Mouse (Mus musculus) hindbrain, embryonic 14.5 days (tissue): ENCODE measurements around the gene Gfm2. TPM values are rescaled to one million over a fixed set of nuclear protein-coding genes. Genes with fewer than 3 reads are reported as not detected.

Experiments used
- ATAC-seq: fragments of 200-750 bp; cut with Nextera tagmentation; 2 replicates; pipeline ENCODE4 v1.8.0; 2017; ENCODE audit warnings: moderate number of reproducible peaks, mild to moderate bottlenecking, moderate TSS enrichment, moderate library complexity; ENCODE audit not compliant: low FRiP score
- DNase-seq: peaks from one replicate; pipeline ENCODE4 v3.0.0-alpha.2; 2015; ENCODE audit warnings: low spot score
- H3K27ac ChIP-seq: fragments of 300-500 bp; sonication (generic); 2 replicates; pipeline ENCODE4 v1.5.1; 2014; ENCODE audit warnings: mild to moderate bottlenecking, moderate library complexity
- H3K27me3 ChIP-seq: fragments of 300-500 bp; sonication (generic); 2 replicates; pipeline ENCODE4 v1.6.1; 2014; ENCODE audit warnings: mild to moderate bottlenecking, low read length, mixed read lengths; ENCODE audit not compliant: control insufficient read depth, insufficient read depth
- H3K36me3 ChIP-seq: fragments of 300-500 bp; sonication (generic); replicated peaks from 2 replicates; pipeline ENCODE4 v1.6.1; 2014; ENCODE audit not compliant: control insufficient read depth, insufficient read depth
- H3K4me1 ChIP-seq: fragments of 300-500 bp; sonication (generic); replicated peaks from 2 replicates; pipeline ENCODE4 v1.6.1; 2014; ENCODE audit warnings: antibody characterized with exemption, low read length, mixed read lengths; ENCODE audit not compliant: control insufficient read depth, insufficient read depth
- H3K4me2 ChIP-seq: fragments of 300-500 bp; sonication (generic); replicated peaks from 2 replicates; pipeline ENCODE4 v1.6.1; 2014; ENCODE audit warnings: mild to moderate bottlenecking, moderate library complexity
- H3K4me3 ChIP-seq: fragments of 300-500 bp; sonication (generic); replicated peaks from 2 replicates; pipeline ENCODE4 v1.5.1; 2014; ENCODE audit warnings: mild to moderate bottlenecking, low read length
- H3K9ac ChIP-seq: fragments of 300-500 bp; sonication (generic); 2 replicates; pipeline ENCODE4 v1.6.1; 2014
- H3K9me3 ChIP-seq: fragments of 300-500 bp; sonication (generic); 2 replicates; pipeline ENCODE4 v1.6.1; 2016; ENCODE audit warnings: low read length; ENCODE audit not compliant: control insufficient read depth
- WGBS: fragments of 180-500 bp; shearing (Covaris S2); extraction: QIAGEN DNeasy Blood & Tissue Kit; methylation state at CpG from one replicate; pipeline ENCODE4 v1.1.7; 2014; 5-methylcytosine and 5-hydroxymethylcytosine counted together
- polyA plus RNA-seq: library from polyadenylated mRNA; unstranded; fragments of >200 nt; fragmentation: Nextera tagmentation; extraction: Ambion mirVana; gene quantifications from 2 replicates; pipeline ENCODE4 v1.2.1, GENCODE M21; 2014

Gfm2 gene
- polyA plus RNA-seq, 1 experiment from 2014 or later = 33.5 TPM

DNA sequence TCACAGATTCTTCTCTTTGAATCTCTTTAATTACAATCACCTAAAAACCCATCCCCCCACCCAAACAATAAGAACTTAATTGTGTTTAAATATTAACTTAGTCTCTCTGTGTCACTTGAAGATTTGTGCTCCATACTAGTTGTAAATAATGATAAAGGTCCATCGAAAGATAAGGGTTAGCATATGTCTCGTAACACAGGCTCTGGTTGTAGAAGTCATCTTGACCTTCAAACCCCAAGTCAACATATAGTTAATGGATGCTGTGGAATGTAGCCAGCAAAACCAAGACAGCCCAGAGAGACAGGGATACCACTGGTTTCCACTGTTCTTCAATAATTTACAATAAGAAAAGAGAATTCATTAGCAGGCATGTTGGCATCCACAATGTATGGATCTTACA is 46.4 kb downstream of the Gfm2 start:
- no peak overlapping the region for H3K4me3 ChIP-seq
- no peaks in the 10 kb centered on the region for H3K4me1 ChIP-seq
- ATAC-seq (no peak), DNase-seq (no peak)
- H3K36me3 ChIP-seq = peaks cover 19% of the 10 kb centered on the region; the same call in 1 of the 2 replicates
- WGBS = 96% methylated on average over 2 of the region's 2 CpGs
- no peak overlapping the region for H3K9ac ChIP-seq
- H3K4me2 ChIP-seq = no peak overlapping the region
- H3K9me3 ChIP-seq = no peaks in the 10 kb centered on the region
- H3K27me3 ChIP-seq = no peaks in the 10 kb centered on the region
- H3K27ac ChIP-seq = no peak overlapping the region

DNA sequence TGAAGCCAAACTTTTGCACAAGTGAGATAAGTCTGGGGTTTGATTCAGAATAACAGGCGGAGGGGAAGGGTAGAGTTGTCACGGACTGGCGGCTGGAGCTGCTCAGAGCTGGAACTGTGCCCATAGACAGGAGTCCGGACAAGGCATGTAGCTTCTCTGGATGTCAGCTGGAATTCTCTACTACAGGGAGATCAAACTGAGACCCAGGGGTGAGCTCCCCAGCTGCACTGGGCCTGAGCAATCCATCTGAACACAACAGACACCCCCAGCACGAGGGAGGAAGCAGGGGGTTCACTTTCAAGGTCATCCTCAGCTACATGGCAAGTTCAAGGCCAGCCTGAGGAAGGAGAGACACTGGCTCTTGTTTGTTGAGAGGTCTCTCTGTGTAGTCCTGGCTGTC is 46.9 kb downstream of the Gfm2 start:
- Histone ChIP-seq H3K36me3 (0 out of 2 replicates have a peak, but pooled peaks cover 15% of the 10 kb centered on the region), H3K4me3 (no peak overlapping the region), H3K4me2 (no peak overlapping the region), H3K9me3 (no peaks in the 10 kb centered on the region), H3K4me1 (no peaks in the 10 kb centered on the region), H3K27me3 (no peaks in the 10 kb centered on the region), H3K9ac (no peak overlapping the region), H3K27ac (no peak overlapping the region)
- ATAC-seq (no peak), DNase-seq (no peak)
- 64% methylated on average over 5 of the region's 5 CpGs for WGBS

DNA sequence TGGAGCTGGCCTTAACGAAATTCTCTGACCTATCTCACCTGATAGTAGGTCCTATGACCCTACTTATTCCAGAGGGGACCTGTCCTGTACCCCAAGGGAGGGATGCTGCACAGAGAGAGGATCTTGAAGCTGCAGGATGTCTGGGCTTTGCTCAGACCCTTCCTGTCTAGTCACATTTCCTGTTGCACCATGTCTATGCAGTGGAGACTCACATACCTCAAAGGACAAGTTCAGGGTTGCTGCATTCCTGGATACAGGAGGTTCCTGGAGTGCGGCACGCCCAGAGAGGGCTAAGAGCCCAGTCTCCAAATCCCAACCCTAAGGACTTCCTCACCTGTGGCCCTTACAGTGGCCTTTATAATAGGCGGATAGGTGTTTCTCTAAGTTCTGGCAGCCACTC is 48.6 kb downstream of the Gfm2 start:
- H3K36me3 ChIP-seq = 0 out of 2 replicates have a peak, but pooled peaks cover 7% of the 10 kb centered on the region
- WGBS = 83% methylated on average over 4 of the region's 4 CpGs

DNA sequence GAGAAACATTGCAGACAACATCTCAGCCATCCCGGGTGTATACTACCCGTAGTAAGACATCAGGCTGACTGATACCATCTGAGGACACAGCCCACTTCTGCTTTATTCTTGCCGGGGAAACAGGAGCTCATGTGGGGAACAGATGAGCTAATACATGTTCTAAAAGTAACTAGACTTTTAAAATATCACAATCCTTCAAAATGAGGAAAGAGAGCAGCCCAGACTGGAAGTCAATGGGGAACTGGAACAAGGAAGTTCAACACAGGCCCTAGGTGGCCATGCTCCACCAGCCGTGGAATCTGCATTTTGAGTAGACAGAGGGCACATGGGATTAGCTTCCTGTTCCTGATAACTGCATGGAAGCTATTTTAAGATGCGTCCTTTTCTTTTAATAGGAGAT is 50.0 kb downstream of the Gfm2 start:
- no peaks in the 10 kb centered on the region for H3K9me3 ChIP-seq
- no peak for DNase-seq
- no peak overlapping the region for H3K4me2 ChIP-seq
- ATAC-seq = no peak
- no peak overlapping the region for H3K9ac ChIP-seq
- no peaks in the 10 kb centered on the region for H3K27me3 ChIP-seq
- H3K27ac ChIP-seq = no peak overlapping the region
- 0 out of 2 replicates have a peak, but pooled peaks cover 7% of the 10 kb centered on the region for H3K36me3 ChIP-seq
- no peak overlapping the region for H3K4me3 ChIP-seq
- H3K4me1 ChIP-seq = no peaks in the 10 kb centered on the region
- WGBS = 88% methylated on average over 5 of the region's 5 CpGs

More for the DNA sequence above, 48.6 kb downstream of the Gfm2 start:
- Histone ChIP-seq H3K4me3 (no peak overlapping the region), H3K9ac (no peak overlapping the region), H3K27me3 (no peaks in the 10 kb centered on the region), H3K4me1 (no peaks in the 10 kb centered on the region), H3K4me2 (no peak overlapping the region), H3K27ac (no peak overlapping the region), H3K9me3 (no peaks in the 10 kb centered on the region)
- no peak for ATAC-seq
- DNase-seq = no peak

DNA sequence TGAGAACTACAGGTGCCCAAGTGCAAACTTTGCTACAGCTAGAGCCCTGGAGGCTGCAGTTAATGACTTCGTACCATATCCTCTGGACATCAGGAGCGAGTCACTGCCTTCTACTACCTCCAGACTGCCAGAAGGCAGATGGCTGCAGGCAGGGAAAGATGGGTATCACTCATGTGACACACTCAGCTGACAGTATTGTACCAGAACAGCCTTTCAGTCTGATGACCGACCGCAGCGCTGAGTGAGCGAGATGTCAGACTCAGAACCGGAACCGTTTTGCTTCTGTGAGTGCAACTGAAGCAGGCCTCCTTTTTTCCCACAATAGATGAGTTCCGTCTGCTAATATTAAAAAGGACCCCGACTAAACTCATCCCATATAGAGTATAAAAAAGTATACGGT is 54.9 kb downstream of the Gfm2 start:
- no peak for DNase-seq
- ATAC-seq = no peak

DNA sequence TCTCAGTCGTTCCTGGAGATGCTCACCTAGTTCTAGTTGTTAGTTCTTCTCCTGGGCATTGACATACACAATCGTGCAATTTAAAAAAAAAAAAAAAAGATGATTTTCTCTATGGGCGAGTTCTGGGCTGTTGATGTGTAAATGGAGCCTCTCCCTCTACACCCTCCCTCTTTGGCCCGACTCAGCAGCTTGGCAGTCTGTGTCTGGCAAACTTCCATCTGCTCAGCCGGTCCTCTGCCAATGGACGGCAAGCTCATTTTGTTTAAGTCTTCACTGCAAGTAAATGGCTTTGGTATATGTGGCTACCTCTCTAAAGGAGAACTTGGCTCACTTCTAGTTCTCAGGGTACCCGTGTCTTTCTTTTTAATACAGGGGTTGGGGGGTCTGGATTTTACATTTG is 55.7 kb downstream of the Gfm2 start:
- Histone ChIP-seq H3K27me3 (no peaks in the 10 kb centered on the region), H3K9ac (no peak overlapping the region), H3K4me2 (no peak overlapping the region), H3K36me3 (no peaks in the 10 kb centered on the region), H3K4me1 (no peaks in the 10 kb centered on the region), H3K4me3 (no peak overlapping the region), H3K9me3 (no peaks in the 10 kb centered on the region), H3K27ac (no peak overlapping the region)
- whole genome bisulfite sequencing = 46% methylated on average over 7 of the region's 7 CpGs
- no peak for ATAC-seq
- peak; percentile 75 for DNase-seq

More for the DNA sequence above, 54.9 kb downstream of the Gfm2 start:
- 82% methylated on average over 11 of the region's 11 CpGs for WGBS
- Histone ChIP-seq H3K4me3 (no peak overlapping the region), H3K9ac (no peak overlapping the region), H3K4me1 (no peaks in the 10 kb centered on the region), H3K27me3 (no peaks in the 10 kb centered on the region), H3K9me3 (no peaks in the 10 kb centered on the region), H3K27ac (no peak overlapping the region), H3K36me3 (no peaks in the 10 kb centered on the region), H3K4me2 (no peak overlapping the region)

DNA sequence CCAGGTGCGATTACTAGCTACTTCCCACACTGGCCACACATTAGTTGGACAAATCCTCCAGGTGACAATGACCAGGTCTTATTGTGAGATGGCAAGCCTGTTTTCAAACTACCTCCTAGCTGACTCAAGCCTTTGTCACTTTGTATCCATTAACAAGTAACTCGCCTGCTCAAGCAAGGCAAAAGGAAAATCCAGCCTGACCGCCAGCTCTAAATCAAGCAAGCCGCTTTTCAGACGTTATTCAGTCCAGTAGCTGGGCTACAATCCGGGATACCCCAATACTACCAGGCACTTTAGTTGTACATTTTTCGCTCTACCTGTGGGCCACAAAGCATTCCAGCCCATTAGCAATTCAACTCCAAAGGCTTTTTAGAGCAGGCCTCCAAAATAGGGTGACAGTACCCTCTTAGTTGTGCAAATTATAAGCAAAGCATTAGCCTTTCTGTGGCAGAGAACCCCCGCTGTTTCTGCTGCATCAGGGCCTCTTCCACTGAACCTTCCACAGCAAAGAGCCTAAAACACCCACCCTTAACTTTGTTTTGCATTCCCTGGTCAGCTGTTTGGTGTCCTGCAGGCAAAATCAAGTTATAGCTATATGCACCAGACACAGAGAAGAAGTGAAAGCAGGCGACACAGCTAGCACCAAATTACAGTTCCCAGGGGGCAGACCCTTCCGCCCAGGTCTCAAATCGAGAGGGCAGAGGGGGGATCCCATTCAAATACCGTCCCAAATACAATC is 58.6 kb downstream of the Gfm2 start:
- WGBS = 54% methylated on average over 12 of the region's 12 CpGs
- DNase-seq (no peak), ATAC-seq (no peak)
- Histone ChIP-seq H3K27ac (no peak overlapping the region), H3K4me1 (no peaks in the 10 kb centered on the region), H3K27me3 (no peaks in the 10 kb centered on the region), H3K36me3 (no peaks in the 10 kb centered on the region), H3K9me3 (no peaks in the 10 kb centered on the region), H3K9ac (no peak overlapping the region), H3K4me2 (0 out of 2 replicates have a peak overlapping the region, but pooled peaks have one; percentile 91), H3K4me3 (no peak overlapping the region)

DNA sequence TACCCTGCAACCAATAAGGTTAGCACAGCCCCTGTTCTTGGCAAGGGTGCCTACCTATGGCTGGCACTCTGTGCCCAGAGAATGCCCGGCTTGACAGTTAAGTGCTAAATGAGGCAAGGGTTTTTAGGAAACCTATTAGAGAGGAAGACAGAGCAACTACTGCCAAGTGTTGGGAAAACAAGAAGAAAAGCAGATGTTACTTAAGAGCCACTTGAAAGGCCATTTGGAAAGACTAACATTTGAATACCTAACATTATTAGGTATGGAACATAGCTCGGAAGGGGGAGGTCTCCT is 59.1 kb downstream of the Gfm2 start:
- 74% methylated on average over 2 of the region's 2 CpGs for WGBS
- no peak overlapping the region for H3K4me3 ChIP-seq
- H3K9me3 ChIP-seq = no peaks in the 10 kb centered on the region
- H3K4me1 ChIP-seq = no peaks in the 10 kb centered on the region
- no peaks in the 10 kb centered on the region for H3K36me3 ChIP-seq
- no peaks in the 10 kb centered on the region for H3K27me3 ChIP-seq
- H3K4me2 ChIP-seq = 0 out of 2 replicates have a peak overlapping the region, but pooled peaks have one; percentile 91
- no peak overlapping the region for H3K9ac ChIP-seq
- DNase-seq (no peak), ATAC-seq (no peak)
- no peak overlapping the region for H3K27ac ChIP-seq

DNA sequence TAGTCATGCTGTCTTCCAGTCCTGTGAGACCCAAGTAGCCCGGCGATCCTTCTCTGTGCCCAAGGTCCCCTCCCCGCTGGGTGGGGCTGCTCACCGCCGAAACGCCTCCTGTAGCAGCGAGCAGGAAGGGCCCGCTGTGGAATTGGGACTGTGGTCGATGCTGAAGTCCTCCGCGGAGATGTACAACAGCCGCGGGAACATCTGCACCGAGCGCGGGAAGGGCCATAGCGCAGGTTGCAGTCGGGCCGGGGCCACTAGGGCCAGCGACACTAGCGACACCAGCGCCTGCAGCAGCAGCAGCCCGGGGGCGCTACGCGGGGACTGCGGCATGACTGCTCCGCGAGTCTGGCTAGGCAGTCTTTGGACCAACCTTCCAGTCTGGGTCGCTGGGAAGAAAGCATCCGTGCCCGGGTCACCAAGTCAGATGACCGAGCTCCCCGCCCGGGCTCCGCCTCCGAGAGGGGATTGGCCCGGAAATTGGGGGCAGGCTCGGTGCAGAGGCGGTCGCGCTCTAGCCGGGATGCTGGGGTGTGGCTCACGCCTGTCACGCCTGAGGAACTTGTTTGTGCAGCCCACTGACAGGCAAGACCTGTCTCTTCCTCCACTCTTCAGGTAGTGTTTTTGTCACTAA is 60.3 kb downstream of the Gfm2 start, which contains the start of gene Hexb:
Hexb (minus strand) TSS at position 426 of the 631 bp plus-strand sequence.
- ATAC-seq = peak; percentile 87
- Histone ChIP-seq H3K4me3 (peak within 1 kb of the TSS; percentile 59), H3K9me3 (no peaks in the 10 kb centered on the region), H3K36me3 (no peaks in the 10 kb centered on the region), H3K27me3 (no peaks in the 10 kb centered on the region), H3K9ac (peak within 1 kb of the TSS; percentile 70), H3K4me1 (no peaks in the 10 kb centered on the region), H3K4me2 (peak within 1 kb of the TSS; percentile 91), H3K27ac (0 out of 2 replicates have a peak within 1 kb of the TSS, but pooled peaks have one; percentile 35)
- peak; percentile 75 for DNase-seq
- under 1% methylated on average over 45 of the region's 45 CpGs for WGBS
